Mouse (Mus musculus): ENCODE measurements at regions not wholly inside any gene's neighbourhood (a gene's known extent, or its start where the extent isn't known, plus 50 kb on each side); places are given as distances from the start of the nearest gene placed in this dataset.

DNA sequence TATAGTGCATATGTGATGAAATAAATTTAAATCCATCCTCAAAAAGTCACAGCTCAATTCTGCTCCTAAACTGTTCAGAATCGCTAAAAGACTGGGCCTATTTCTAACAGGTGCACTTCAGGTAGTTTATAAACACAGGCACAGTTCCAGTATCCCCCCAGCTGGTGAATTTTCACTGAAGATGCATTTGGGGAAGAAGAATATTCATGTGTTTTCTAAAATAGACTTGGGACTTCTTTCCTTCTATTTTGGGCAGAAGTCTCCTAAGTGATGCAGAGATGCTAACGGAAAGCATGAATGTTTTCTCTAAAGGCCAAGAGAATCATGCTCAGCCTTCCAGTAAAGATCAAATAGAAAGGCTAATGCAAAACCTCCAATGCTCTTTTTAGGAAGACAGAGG is 660.9 kb upstream of the Dpp10 start:
- no peak for DNase-seq (ENCODE audit: low spot score in 2 of 2)

- DNase-seq (ENCODE audit: low spot score in 2 of 2): no peak
Observed at GRCm38 (mm10) chr1:124674420-124674819, 629.1 kb upstream of the Dpp10 start.

DNA sequence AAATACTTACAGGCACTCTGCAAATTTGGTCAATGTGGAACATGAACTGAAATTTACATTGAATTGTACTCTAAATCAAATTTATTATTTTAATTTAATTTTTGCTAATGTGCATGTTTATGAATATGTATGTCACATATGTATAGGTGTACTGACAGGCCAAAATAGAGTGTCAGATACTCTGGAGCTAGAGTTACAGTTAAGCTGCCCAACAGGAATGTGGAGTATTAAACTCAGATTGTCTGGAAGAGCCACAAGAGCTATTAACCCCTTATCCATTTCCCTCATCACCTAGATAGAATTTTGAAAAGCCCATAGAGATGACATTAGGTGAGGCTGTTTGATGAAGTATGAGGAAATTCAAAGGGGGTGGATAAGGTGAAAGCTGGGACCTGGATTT is 607.5 kb upstream of the Dpp10 start:
- DNase-seq (ENCODE audit: low spot score in 2 of 2): no peak

GRCm38 (mm10) chr1:124652251-124652861 is 607.0 kb upstream of the Dpp10 start:
- no peak for DNase-seq (ENCODE audit: low spot score in 2 of 2)

GRCm38 (mm10) chr1:124635246-124635768 is 589.9 kb upstream of the Dpp10 start:
- no peak for DNase-seq (ENCODE audit: low spot score in 2 of 2)

DNA sequence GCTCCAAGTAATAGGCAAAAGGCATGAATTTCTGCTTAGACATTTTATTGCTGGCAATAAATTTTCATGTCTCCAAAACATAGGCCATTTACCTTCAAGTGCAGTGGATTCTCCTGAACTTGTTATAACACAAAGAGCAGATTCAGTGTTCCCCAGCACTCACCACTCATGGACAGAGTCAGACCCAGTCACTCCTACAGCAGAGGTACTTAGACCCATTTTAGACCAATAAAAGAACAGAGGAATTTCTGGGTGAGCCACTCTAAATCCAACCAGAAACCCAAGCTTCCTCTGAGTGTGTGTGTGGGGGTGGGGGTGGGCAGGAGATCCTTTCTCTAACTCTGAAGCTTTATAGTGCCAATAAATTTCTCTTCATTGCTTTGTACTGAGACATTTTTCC is 584.7 kb upstream of the Dpp10 start:
- no peak for DNase-seq (ENCODE audit: low spot score in 2 of 2)

DNA sequence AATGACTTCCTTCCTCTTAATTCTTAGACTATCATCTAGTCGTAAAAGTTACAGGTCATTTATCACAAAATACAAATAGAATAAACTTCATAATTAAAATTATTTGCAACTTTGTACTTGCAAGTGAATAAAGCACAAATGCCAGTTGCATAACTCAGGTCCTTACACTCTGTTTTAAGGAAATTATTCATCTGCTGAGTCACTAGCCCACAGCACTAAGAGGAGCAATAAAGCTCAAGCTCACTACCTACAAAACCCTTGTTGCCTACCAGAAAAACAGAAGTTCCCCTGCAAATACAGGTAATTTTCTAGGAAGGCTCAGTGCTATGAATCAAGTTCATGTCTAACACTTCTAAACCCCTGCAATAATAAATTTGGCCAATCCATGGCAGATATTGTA is 539.3 kb upstream of the Dpp10 start:
- no peak for DNase-seq (ENCODE audit: low spot score in 2 of 2)
